Mouse (Mus musculus) limb, embryonic 12.5 days (tissue): ENCODE data around the gene Cmya5. TPM values are rescaled to one million over a fixed set of nuclear protein-coding genes. Genes with fewer than 3 reads are reported as not detected.

ENCODE experiments used
- ATAC-seq: fragments of 200-750 bp; cut with Nextera tagmentation; 2 replicates; pipeline ENCODE4 v1.8.0; 2017; ENCODE audit warnings: low read depth, moderate TSS enrichment; ENCODE audit not compliant: insufficient number of reproducible peaks, insufficient read depth, low FRiP score, low TSS enrichment
- H3K27ac ChIP-seq: fragments of 300-500 bp; sonication (generic); 2 replicates; pipeline ENCODE4 v1.5.1; 2016; ENCODE audit warnings: mild to moderate bottlenecking, moderate library complexity
- H3K27me3 ChIP-seq: fragments of 300-500 bp; sonication (generic); 2 replicates; pipeline ENCODE4 v1.6.1; 2016; ENCODE audit warnings: mild to moderate bottlenecking, moderate library complexity
- H3K36me3 ChIP-seq: fragments of 300-500 bp; sonication (generic); 2 replicates; pipeline ENCODE4 v1.6.1; 2016; ENCODE audit warnings: mild to moderate bottlenecking, moderate library complexity
- H3K4me1 ChIP-seq: fragments of 300-500 bp; sonication (generic); replicated peaks from 2 replicates; pipeline ENCODE4 v1.6.1; 2016
- H3K4me2 ChIP-seq: fragments of 300-500 bp; sonication (generic); 2 replicates; pipeline ENCODE4 v1.6.1; 2016; ENCODE audit warnings: mild to moderate bottlenecking, moderate library complexity
- H3K4me3 ChIP-seq: fragments of 300-500 bp; sonication (generic); replicated peaks from 2 replicates; pipeline ENCODE4 v1.5.1; 2016; ENCODE audit warnings: mild to moderate bottlenecking
- H3K9ac ChIP-seq: fragments of 300-500 bp; sonication (generic); replicated peaks from 2 replicates; pipeline ENCODE4 v1.6.1; 2016; ENCODE audit warnings: mild to moderate bottlenecking, moderate library complexity
- H3K9me3 ChIP-seq: fragments of 300-500 bp; sonication (generic); 2 replicates; pipeline ENCODE4 v1.6.1; 2016; ENCODE audit warnings: mild to moderate bottlenecking, moderate library complexity
- WGBS: fragments of 180-500 bp; shearing (Covaris S2); methylation state at CpG from one replicate; pipeline ENCODE4 v1.1.7; 2016; 5-methylcytosine and 5-hydroxymethylcytosine counted together
- polyA plus RNA-seq: library from polyadenylated mRNA; unstranded; fragments of >200 nt; fragmentation: Nextera tagmentation; extraction: Ambion mirVana; gene quantifications from 2 replicates; pipeline ENCODE4 v1.2.1, GENCODE M21; 2016

The Cmya5 gene
- polyA plus RNA-seq, 1 experiment from 2014 or later, result 0.03 TPM

GRCm38 (mm10) chr13:93060437-93060836 lies 84.1 kb downstream of the Cmya5 start:
- no peak for ATAC-seq
- H3K4me1 ChIP-seq, result no peaks in the 10 kb centered on the region
- H3K9ac ChIP-seq, result no peak overlapping the region
- 92% methylated on average over 3 of the region's 3 CpGs for WGBS
- H3K27ac ChIP-seq, result no peak overlapping the region
- H3K4me3 ChIP-seq, result no peak overlapping the region
- no peak overlapping the region for H3K4me2 ChIP-seq
- no peaks in the 10 kb centered on the region for H3K9me3 ChIP-seq
- H3K27me3 ChIP-seq, result no peaks in the 10 kb centered on the region
- H3K36me3 ChIP-seq, result no peaks in the 10 kb centered on the region

GRCm38 (mm10) chr13:93058551-93059011 lies 85.9 kb downstream of the Cmya5 start:
- Histone ChIP-seq H3K36me3 (no peaks in the 10 kb centered on the region), H3K27ac (no peak overlapping the region), H3K4me1 (no peaks in the 10 kb centered on the region), H3K4me3 (no peak overlapping the region), H3K27me3 (no peaks in the 10 kb centered on the region), H3K9ac (no peak overlapping the region), H3K9me3 (no peaks in the 10 kb centered on the region), H3K4me2 (no peak overlapping the region)
- 74% methylated on average over 5 of the region's 5 CpGs for WGBS
- no peak for ATAC-seq

DNA sequence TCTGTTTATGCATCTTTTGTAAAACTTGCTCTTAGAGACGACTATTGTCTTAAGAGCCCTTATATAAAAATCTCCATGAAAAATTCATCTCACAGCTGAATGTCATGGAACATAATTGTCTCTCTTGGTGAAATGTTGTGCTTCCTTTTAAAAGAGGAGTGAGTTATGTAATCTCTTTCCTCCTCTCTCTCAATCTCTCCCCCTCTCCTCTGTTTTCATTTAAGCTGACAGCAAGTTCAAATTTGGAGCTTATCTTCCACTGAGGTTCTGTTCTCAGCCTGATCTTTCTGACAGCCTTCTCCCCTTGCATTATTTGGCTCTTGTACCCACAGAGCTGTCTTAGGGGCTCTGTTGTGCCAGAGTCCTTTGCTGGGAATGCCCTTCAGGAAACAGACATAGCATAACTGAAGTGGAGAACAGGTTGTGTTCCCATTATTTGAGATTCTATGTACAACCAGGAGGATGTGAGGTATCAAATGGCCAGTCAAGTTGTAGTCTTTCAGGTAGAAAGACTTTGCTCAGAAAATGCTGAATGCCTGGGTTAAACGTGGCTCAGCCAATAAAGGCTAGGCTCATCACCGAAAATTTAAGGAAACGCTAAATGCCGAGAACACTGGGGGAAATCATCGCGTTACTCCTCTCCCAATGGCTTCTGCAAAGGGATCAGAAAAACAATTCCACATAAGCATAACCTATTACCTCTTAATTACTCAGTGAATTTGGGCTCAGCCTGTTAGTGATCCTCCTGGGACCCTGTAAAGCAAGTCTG lies 86.8 kb downstream of the Cmya5 start:
- Histone ChIP-seq H3K4me3 (no peak overlapping the region), H3K36me3 (no peaks in the 10 kb centered on the region), H3K27me3 (no peaks in the 10 kb centered on the region), H3K4me2 (no peak overlapping the region), H3K9me3 (no peaks in the 10 kb centered on the region), H3K9ac (no peak overlapping the region), H3K4me1 (no peaks in the 10 kb centered on the region), H3K27ac (no peak overlapping the region)
- 86% methylated on average over 7 of the region's 7 CpGs for WGBS
- ATAC-seq, result no peak

- no peaks in the 10 kb centered on the region for H3K9me3 ChIP-seq
- H3K9ac ChIP-seq, result no peak overlapping the region
- H3K27me3 ChIP-seq, result no peaks in the 10 kb centered on the region
- H3K4me1 ChIP-seq, result no peaks in the 10 kb centered on the region
- no peak overlapping the region for H3K27ac ChIP-seq
- no peak for ATAC-seq
- WGBS, result 78% methylated on average over 1 of the region's 1 CpGs
- H3K4me3 ChIP-seq, result no peak overlapping the region
- H3K4me2 ChIP-seq, result no peak overlapping the region
- H3K36me3 ChIP-seq, result no peaks in the 10 kb centered on the region
Observed at GRCm38 (mm10) chr13:93056091-93056490, 88.4 kb downstream of the Cmya5 start.

DNA sequence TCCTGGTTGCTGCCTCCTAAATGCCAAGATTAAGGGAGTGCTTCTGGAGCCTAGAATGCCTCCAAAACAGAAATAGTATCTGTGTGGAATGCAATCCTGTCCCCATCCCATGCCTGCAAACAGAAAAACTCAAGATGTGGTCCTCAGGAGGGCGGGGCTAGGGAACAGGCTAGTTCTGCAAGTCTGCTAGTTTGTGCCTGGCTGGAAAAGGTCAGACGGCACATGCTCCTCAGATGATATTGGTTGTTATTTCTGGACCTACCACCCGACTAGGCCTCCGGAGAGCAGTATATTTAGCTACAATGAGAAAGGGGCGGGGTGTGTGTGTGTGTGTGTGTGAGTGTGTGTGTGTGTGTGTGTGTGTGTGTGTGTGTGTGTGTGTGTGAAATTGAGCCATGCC lies 93.0 kb downstream of the Cmya5 start:
- H3K4me1 ChIP-seq, result no peaks in the 10 kb centered on the region
- no peak overlapping the region for H3K9ac ChIP-seq
- no peak overlapping the region for H3K27ac ChIP-seq
- no peaks in the 10 kb centered on the region for H3K36me3 ChIP-seq
- no peak overlapping the region for H3K4me2 ChIP-seq
- no peak for ATAC-seq
- no peak overlapping the region for H3K4me3 ChIP-seq
- no peaks in the 10 kb centered on the region for H3K27me3 ChIP-seq
- WGBS, result 84% methylated on average over 5 of the region's 5 CpGs
- no peaks in the 10 kb centered on the region for H3K9me3 ChIP-seq

- ATAC-seq, result no peak
- WGBS, result 78% methylated on average over 9 of the region's 9 CpGs
- Histone ChIP-seq H3K9ac (no peak overlapping the region), H3K4me3 (no peak overlapping the region), H3K27me3 (no peaks in the 10 kb centered on the region), H3K9me3 (no peaks in the 10 kb centered on the region), H3K4me1 (no peaks in the 10 kb centered on the region), H3K27ac (no peak overlapping the region), H3K36me3 (no peaks in the 10 kb centered on the region), H3K4me2 (no peak overlapping the region)
Observed at GRCm38 (mm10) chr13:93041021-93041420, 103.5 kb downstream of the Cmya5 start.

GRCm38 (mm10) chr13:93036218-93036617 lies 108.3 kb downstream of the Cmya5 start:
- no peaks in the 10 kb centered on the region for H3K4me1 ChIP-seq
- H3K4me3 ChIP-seq, result no peak overlapping the region
- no peak overlapping the region for H3K27ac ChIP-seq
- no peak overlapping the region for H3K9ac ChIP-seq
- WGBS, result 73% methylated on average over 4 of the region's 4 CpGs
- no peaks in the 10 kb centered on the region for H3K27me3 ChIP-seq
- no peak overlapping the region for H3K4me2 ChIP-seq
- no peak for ATAC-seq
- no peaks in the 10 kb centered on the region for H3K9me3 ChIP-seq
- H3K36me3 ChIP-seq, result no peaks in the 10 kb centered on the region

DNA sequence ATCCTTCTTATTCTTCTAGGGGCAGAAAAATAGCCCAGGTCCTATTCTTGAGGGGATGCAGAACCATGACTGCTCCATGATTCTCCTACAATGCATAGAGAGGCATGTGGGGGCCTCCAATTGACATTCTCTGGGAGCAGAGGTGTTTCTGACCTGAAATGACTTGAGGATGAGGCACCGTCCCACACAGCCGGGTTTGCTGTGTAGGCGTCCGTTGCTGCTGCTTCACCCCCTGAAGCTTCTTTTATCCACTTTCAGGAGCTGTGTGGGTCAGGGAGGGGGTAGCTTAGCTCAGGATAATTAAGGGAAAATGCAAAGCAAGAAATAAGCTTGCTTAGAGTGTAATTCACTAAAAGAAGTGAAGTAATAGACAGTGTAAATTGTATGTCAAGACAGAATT lies 115.2 kb downstream of the Cmya5 start:
- ATAC-seq, result no peak
- no peaks in the 10 kb centered on the region for H3K27me3 ChIP-seq
- no peak overlapping the region for H3K4me3 ChIP-seq
- H3K27ac ChIP-seq, result no peak overlapping the region
- no peak overlapping the region for H3K9ac ChIP-seq
- 0 out of 2 replicates have a peak, but pooled peaks cover 5% of the 10 kb centered on the region for H3K9me3 ChIP-seq
- H3K4me1 ChIP-seq, result no peaks in the 10 kb centered on the region
- no peak overlapping the region for H3K4me2 ChIP-seq
- H3K36me3 ChIP-seq, result no peaks in the 10 kb centered on the region
- WGBS, result 84% methylated on average over 4 of the region's 4 CpGs

DNA sequence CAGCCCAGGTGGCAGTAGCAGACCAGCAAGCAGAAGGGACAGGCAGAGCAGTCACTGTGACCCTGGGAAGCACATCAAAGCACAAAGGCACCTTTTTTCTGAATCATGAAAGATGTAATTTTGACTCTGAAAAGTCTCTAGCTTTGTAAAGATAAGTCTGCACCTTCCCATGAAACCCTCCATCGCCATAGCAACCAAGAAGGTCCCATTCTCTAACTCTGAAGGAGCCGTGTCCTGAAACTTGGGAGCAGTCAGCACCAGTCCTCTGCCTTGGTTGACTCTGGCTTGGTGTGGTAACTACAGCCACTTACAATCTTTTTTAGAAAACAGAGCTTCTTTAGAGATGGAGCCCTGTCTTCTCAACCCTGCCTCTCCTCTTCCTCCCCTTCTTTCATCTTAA lies 119.7 kb downstream of the Cmya5 start:
- H3K9me3 ChIP-seq, result 0 out of 2 replicates have a peak, but pooled peaks cover 5% of the 10 kb centered on the region
- no peaks in the 10 kb centered on the region for H3K36me3 ChIP-seq
- no peak overlapping the region for H3K9ac ChIP-seq
- 63% methylated on average over 2 of the region's 2 CpGs for WGBS
- ATAC-seq, result no peak
- H3K4me1 ChIP-seq, result peaks cover 4% of the 10 kb centered on the region; the same call in 1 of the 2 replicates
- H3K4me3 ChIP-seq, result no peak overlapping the region
- no peaks in the 10 kb centered on the region for H3K27me3 ChIP-seq
- no peak overlapping the region for H3K27ac ChIP-seq
- no peak overlapping the region for H3K4me2 ChIP-seq

DNA sequence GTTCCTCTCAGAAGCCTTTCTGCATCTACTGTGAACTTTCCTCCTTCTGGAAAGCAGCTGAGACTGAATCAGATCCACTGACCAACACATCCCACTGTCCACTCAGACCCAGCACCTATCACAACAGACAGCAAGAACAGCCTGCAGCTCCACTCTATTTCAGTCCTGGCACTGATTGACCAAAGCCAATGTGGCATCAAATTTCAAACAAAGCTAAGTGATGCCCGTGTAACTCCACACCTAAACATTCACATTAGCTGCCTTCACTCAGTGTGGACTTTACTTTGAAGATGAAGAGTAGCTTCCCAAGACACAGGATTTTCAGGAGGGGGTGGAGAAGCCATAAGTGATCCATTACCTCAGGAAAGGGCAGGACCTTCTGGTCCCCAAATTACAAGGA lies 122.4 kb downstream of the Cmya5 start:
- 2% methylated on average over 1 of the region's 1 CpGs for WGBS

DNA sequence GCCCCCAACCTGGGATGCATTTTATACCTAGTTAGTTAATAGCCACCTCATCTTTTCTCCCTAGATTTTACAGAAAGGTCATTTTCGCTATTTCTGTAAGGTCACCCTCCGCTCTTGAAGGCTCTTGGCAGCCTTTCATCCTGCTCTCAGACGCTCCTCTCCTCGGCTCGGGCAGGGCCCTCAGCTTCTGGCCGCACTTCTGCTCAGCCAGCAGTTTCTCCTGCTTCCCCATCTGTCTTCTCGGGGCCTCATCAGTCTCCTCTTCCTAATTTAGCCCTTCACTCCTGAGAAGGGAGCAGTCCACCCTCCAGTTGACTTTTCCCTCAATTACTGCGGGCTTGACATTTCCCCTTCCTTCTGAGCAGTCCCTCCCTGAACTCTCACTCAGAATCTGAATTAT lies 131.6 kb downstream of the Cmya5 start:
- Histone ChIP-seq H3K4me1 (no peaks in the 10 kb centered on the region), H3K9me3 (no peaks in the 10 kb centered on the region), H3K27ac (no peak overlapping the region), H3K36me3 (no peaks in the 10 kb centered on the region), H3K27me3 (no peaks in the 10 kb centered on the region), H3K4me2 (no peak overlapping the region), H3K4me3 (no peak overlapping the region), H3K9ac (no peak overlapping the region)
- 57% methylated on average over 8 of the region's 8 CpGs for WGBS
- no peak for ATAC-seq

More for the DNA sequence above, 122.4 kb downstream of the Cmya5 start:
- no peak for ATAC-seq
- Histone ChIP-seq H3K27me3 (no peaks in the 10 kb centered on the region), H3K4me1 (peaks cover 4% of the 10 kb centered on the region; the same call in 1 of the 2 replicates), H3K4me2 (no peak overlapping the region), H3K9ac (no peak overlapping the region), H3K27ac (no peak overlapping the region), H3K4me3 (no peak overlapping the region), H3K9me3 (no peaks in the 10 kb centered on the region), H3K36me3 (no peaks in the 10 kb centered on the region)

DNA sequence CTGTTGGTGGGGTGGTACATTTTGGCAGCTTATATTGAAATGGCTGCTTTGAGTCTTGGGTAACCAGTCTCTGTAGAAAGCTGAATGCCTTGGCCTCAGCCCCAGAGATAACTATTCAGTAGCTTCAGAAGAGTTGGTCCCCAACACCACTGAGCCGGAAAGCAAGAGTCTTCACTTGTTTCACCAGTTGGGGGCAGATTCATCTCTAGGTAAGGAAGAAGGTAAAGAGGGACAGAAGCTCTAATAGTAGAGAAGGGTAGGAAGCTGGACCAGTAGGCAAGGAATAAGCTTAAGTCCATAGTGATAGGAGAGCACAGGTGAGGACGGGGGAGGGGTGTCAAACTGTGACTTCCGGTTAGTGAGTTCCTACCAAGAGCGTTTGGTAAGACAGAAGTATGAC lies 133.2 kb downstream of the Cmya5 start:
- Histone ChIP-seq H3K27ac (no peak overlapping the region), H3K4me1 (no peaks in the 10 kb centered on the region), H3K27me3 (no peaks in the 10 kb centered on the region), H3K9me3 (no peaks in the 10 kb centered on the region), H3K4me3 (no peak overlapping the region), H3K4me2 (no peak overlapping the region), H3K9ac (no peak overlapping the region), H3K36me3 (no peaks in the 10 kb centered on the region)
- 92% methylated on average over 4 of the region's 4 CpGs for WGBS
- no peak for ATAC-seq
